Mouse (Mus musculus) ES-Bruce4 (cell line): ENCODE data around the gene Gbp6. TPM values are rescaled to one million over a fixed set of nuclear protein-coding genes. Genes with fewer than 3 reads are reported as not detected.
"Not testable (repeated sequence)": the region's sequence is repeated elsewhere in the genome, so short reads cannot be mapped to it uniquely, and the experiment has no call there.

Experiments
- H3K27ac ChIP-seq: 2 replicates; pipeline ENCODE4 v1.5.1; 2012; ENCODE audit warnings: low read length, inconsistent platforms; ENCODE audit not compliant: insufficient read depth
- H3K27me3 ChIP-seq: 2 replicates; pipeline ENCODE4 v1.6.1; 2012; ENCODE audit warnings: mild to moderate bottlenecking, low read length, inconsistent platforms; ENCODE audit not compliant: control insufficient read depth, poor library complexity, insufficient read depth, severe bottlenecking
- H3K36me3 ChIP-seq: 2 replicates; pipeline ENCODE4 v1.6.1; 2012; ENCODE audit warnings: inconsistent platforms, mild to moderate bottlenecking, low read length, moderate library complexity; ENCODE audit not compliant: control insufficient read depth, poor library complexity, insufficient read depth, severe bottlenecking
- H3K4me1 ChIP-seq: one replicate; pipeline ENCODE4 v1.8.1; 2011; ENCODE audit warnings: low read length; ENCODE audit not compliant: control insufficient read depth, insufficient read depth
- H3K4me3 ChIP-seq: 2 replicates; pipeline ENCODE4 v1.5.1; 2011; ENCODE audit warnings: low read depth, mild to moderate bottlenecking, low read length
- H3K9ac ChIP-seq: 2 replicates; pipeline ENCODE4 v1.6.1; 2012; ENCODE audit warnings: low read depth, mild to moderate bottlenecking, inconsistent platforms; ENCODE audit not compliant: poor library complexity, severe bottlenecking
- H3K9me3 ChIP-seq: replicated peaks from 2 replicates; pipeline ENCODE4 v1.6.1; 2012; ENCODE audit warnings: mild to moderate bottlenecking, low read length, inconsistent platforms; ENCODE audit not compliant: control insufficient read depth, poor library complexity, insufficient read depth, severe bottlenecking
- CTCF ChIP-seq: IDR thresholded peaks from one replicate; pipeline ENCODE4 v1.8.1; 2011; ENCODE audit warnings: low read depth, low read length
- EP300 ChIP-seq: IDR thresholded peaks from 2 replicates; pipeline ENCODE4 v1.6.1; 2011; ENCODE audit warnings: low read depth, low read length; ENCODE audit not compliant: insufficient read depth
- POLR2A ChIP-seq: IDR thresholded peaks from one replicate; pipeline ENCODE4 v1.8.1; 2011; ENCODE audit warnings: low read length; ENCODE audit not compliant: insufficient read depth
- polyA plus RNA-seq: library from polyadenylated mRNA; stranded (reverse); fragments of >200 nt; gene quantifications from 2 replicates; pipeline ENCODE4 v1.2.4, GENCODE M21; 2011; ENCODE audit warnings: low read depth; ENCODE audit not compliant: missing spikeins, insufficient read depth, insufficient read length

Gene Gbp6
- polyA plus RNA-seq, 1 experiment = 0.63 TPM

DNA sequence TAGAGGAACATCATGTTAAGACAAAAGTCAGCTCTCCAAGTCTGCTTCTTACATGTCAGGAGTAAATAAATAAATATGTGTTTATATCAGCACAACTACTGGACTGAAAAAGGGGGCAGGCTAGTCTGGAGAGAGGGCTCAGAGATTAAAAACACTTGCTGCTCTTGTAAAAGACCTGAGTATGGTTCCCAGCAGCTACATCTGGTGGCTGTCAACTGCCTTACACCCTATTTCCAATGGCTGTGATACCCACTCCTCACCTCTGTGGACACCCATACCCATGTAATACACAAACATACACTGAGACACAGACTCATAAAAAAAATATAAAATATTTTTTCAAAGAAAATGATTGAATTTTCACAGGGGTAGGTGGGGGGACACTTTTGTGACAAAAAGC lies 41.0 kb downstream of the Gbp6 start:
- Histone ChIP-seq H3K27ac (no peak overlapping the region), H3K4me1 (no peaks in the 10 kb centered on the region), H3K9me3 (no peaks in the 10 kb centered on the region), H3K4me3 (no peak overlapping the region), H3K27me3 (no peaks in the 10 kb centered on the region), H3K9ac (no peak overlapping the region), H3K36me3 (no peaks in the 10 kb centered on the region)
- TF ChIP-seq EP300 (no peak), POLR2A (no peak), CTCF (no peak)

DNA sequence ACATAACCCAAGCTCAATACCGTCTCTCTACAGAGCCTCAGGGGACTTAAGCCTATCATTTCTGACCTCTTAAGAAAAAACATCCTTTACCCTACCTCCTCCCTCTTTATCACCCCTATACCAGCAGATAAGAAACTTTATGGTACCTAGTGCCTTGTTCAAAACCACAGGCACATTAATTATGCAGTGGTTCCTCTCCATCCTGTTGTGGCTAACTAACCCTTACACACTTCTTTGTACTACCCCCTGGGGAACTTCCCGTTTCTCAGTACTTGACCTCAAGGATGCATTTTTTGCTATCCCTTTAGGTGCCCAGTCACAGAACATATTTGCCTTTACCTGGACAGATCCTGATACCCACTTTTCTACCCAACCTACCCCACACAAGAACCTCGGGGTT lies 48.8 kb downstream of the Gbp6 start:
- not testable (repeated sequence) for H3K27ac ChIP-seq, H3K27me3 ChIP-seq, H3K9ac ChIP-seq, H3K4me1 ChIP-seq, H3K4me3 ChIP-seq, H3K9me3 ChIP-seq, H3K36me3 ChIP-seq

DNA sequence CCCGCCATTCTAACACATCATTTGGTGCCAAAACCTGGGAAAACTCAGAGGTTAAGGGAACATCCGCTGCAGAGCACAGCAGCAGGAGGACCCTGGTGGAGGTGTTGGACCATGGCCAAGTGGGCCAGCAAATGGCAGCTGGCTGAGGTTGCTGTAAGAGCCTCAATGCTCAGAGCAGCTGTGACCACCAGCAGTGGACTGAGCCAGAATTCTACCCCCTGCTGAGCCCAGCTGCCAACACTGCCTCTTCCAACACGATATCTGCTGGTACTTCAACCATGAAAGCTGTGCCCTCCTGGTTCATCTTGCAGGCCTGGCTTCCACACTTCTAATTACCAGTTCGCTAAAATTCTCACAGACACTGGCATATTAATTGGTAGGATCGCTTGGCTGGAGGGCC lies 52.5 kb downstream of the Gbp6 start:
- not testable (repeated sequence) for H3K9me3 ChIP-seq, H3K36me3 ChIP-seq, H3K27ac ChIP-seq, H3K4me1 ChIP-seq, H3K9ac ChIP-seq, H3K27me3 ChIP-seq, H3K4me3 ChIP-seq

DNA sequence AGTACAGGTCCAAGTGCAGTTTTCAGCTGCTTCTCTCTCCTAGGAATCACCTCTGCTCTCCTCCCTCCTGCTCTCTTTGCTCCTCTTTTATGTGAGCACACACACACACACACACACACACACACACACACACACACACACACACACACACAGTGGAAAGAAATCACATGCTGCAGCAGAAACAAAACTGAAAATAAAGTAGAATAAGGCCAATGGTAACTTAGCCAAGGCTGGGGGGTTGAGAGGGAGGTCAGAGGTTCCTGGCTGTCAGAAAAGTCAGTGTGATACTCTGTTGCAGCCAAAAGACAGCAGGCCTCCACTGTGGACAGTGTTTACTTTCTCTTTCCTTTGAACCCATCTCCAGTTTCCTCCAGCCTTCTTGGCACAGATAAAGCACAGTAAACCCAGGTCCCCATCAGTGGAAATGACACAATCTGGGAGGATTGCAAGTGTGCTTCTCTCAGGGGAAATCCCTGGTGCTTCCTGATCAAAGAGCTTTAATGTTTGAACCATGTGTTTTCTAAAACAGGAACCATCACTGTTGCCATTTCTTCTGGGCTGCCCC lies 53.9 kb downstream of the Gbp6 start, which contains the start of gene Gbp10:
TSS of gene Gbp10 (minus strand) at position 51 of the 565 bp plus-strand sequence.
- not testable (repeated sequence) for H3K27ac ChIP-seq, H3K4me3 ChIP-seq, H3K9me3 ChIP-seq, H3K27me3 ChIP-seq, H3K9ac ChIP-seq, H3K36me3 ChIP-seq, H3K4me1 ChIP-seq

DNA sequence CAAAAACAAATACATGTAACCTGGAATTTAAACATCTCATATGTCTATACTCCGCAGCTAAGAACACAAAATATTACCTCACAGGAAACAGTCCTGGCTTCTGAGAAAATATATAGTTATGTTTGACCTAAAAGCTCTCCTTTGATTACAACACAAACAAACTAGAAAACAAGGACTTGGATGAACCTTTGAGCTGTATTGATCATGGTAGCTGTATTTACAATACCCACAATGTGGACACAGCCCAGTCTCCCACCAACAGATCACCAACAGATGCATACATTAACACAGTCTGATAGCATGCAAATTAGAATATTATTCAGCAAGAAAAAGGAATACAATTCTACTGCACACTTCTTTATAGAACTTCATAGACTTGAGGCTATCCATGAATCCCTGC lies 55.1 kb downstream of the Gbp6 start:
- H3K36me3 ChIP-seq, H3K27me3 ChIP-seq, H3K9me3 ChIP-seq, H3K9ac ChIP-seq, H3K4me3 ChIP-seq, H3K27ac ChIP-seq, H3K4me1 ChIP-seq: not testable (repeated sequence)

DNA sequence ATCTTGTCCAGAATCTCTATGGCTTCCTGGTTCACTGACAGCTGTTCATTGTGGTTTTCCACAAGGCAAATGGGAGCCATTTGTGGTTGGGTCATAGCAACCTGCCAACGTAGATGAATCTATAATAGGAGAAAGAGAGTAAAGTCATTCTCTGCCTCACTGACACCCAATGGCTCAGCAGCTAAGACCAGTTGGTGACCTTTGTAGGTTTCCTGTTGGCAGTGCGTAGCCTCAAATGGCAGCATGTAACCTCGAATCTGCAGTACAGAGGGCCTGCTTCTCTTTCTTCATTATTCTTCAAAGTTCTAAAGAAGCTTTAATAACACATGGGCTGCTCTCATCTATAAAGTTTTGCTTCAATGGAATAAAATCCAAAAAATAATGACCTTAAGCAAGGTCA lies 57.5 kb downstream of the Gbp6 start:
- not testable (repeated sequence) for H3K9ac ChIP-seq, H3K4me3 ChIP-seq, H3K36me3 ChIP-seq, H3K27ac ChIP-seq, H3K27me3 ChIP-seq, H3K9me3 ChIP-seq, H3K4me1 ChIP-seq

Other genes starting within 250 kb of the Gbp6 start
- 0.63 and 1.4 TPM in 2 replicates for gene Gbp9, start 154.2 kb downstream of the Gbp6 start, polyA plus RNA-seq
- 0.25 TPM in 1 of 2 replicates, not detected in the other for gene Gbp8, start 154.2 kb downstream of the Gbp6 start, polyA plus RNA-seq
- 0.72 and 0.79 TPM in 2 replicates for gene Gbp4, start 154.1 kb downstream of the Gbp6 start, polyA plus RNA-seq
- not detected in 2 replicates for gene Gbp10, start 54.2 kb downstream of the Gbp6 start, polyA plus RNA-seq
- gene Gm43302, start within 50 bp of the Gbp6 start, polyA plus RNA-seq = not detected in 2 replicates
- 13.0 and 14.0 TPM in 2 replicates for gene Lrrc8b, start 122.1 kb upstream of the Gbp6 start, polyA plus RNA-seq
- 11.5 and 16.1 TPM in 2 replicates for gene Lrrc8c, start 225.7 kb upstream of the Gbp6 start, polyA plus RNA-seq